19 mouse cellular contexts compared by ENCODE assay signal in genomic region chr8:12703597-12703996, GRCm38 (mm10). TPM values are rescaled to one million over a fixed set of nuclear protein-coding genes. Genes with fewer than 3 reads are reported as not detected.
A peak's percentile ranks its signal among the peaks of the same experiment; 100 is the strongest.
DNase-seq lines count a peak whose midpoint lies in the region; ATAC-seq and TF ChIP-seq lines count a peak whose summit lies in the region.
"Had no signal": no experiment of that assay in that cellular context is flagged by ENCODE, and none has a peak within 500 bp of the region (broad histone marks: within the 10 kb centered on the region; RNA-seq: fewer than 3 reads in every experiment).

No protein-coding gene starts in this region.

- no peaks in the 10 kb centered on the region for H3K4me1 ChIP-seq in lung, postnatal 0 days (ENCODE audit: insufficient read depth, low read depth, low read length)
- H3K4me1 ChIP-seq: embryonic facial prominence, embryonic 12.5 days; forebrain, embryonic 15.5 days; hindbrain, embryonic 12.5 days had no signal

- H3K27ac ChIP-seq in lung, postnatal 0 days (ENCODE audit: low read length) = no peak overlapping the region
- H3K27ac ChIP-seq: embryonic facial prominence, embryonic 12.5 days; forebrain, embryonic 15.5 days; heart, adult 2 months; heart, embryonic 13.5 days; hindbrain, embryonic 12.5 days; hindbrain, postnatal 0 days had no signal

- TF ChIP-seq CTCF in lung, postnatal 0 days (IDR thresholded peaks at IDR 0.05) = no peak

- no peak overlapping the region for H3K4me2 ChIP-seq in lung, postnatal 0 days (replicated peaks; ENCODE audit: low read depth, low read length)
- H3K4me2 ChIP-seq: embryonic facial prominence, embryonic 12.5 days; forebrain, embryonic 15.5 days; heart, embryonic 13.5 days; hindbrain, embryonic 12.5 days had no signal

- no peaks in the 10 kb centered on the region for H3K27me3 ChIP-seq in lung, postnatal 0 days (replicated peaks; ENCODE audit: insufficient read depth, low read length)
- H3K27me3 ChIP-seq: embryonic facial prominence, embryonic 12.5 days; forebrain, embryonic 15.5 days had no signal

- H3K4me3 ChIP-seq in lung, postnatal 0 days (ENCODE audit: low read depth, low read length) = no peak overlapping the region
- H3K4me3 ChIP-seq: embryonic facial prominence, embryonic 12.5 days; forebrain, embryonic 15.5 days; heart, adult 2 months; heart, embryonic 13.5 days; hindbrain, embryonic 12.5 days had no signal

- H3K9me3 ChIP-seq in lung, postnatal 0 days (ENCODE audit: low read length) = no peaks in the 10 kb centered on the region
- H3K9me3 ChIP-seq: embryonic facial prominence, embryonic 12.5 days; forebrain, embryonic 15.5 days; heart, embryonic 13.5 days; hindbrain, embryonic 12.5 days had no signal

- no peaks in the 10 kb centered on the region for H3K36me3 ChIP-seq in lung, postnatal 0 days (ENCODE audit: insufficient read depth, low read length)
- H3K36me3 ChIP-seq: embryonic facial prominence, embryonic 12.5 days; forebrain, embryonic 15.5 days; heart, embryonic 13.5 days; hindbrain, embryonic 12.5 days had no signal

- ATAC-seq in lung, postnatal 0 days = no peak
- peak; percentile 12 to 63; a peak in 2 of 4 replicates for ATAC-seq in hematopoietic stem cell, adult 5-6 weeks (replicated peaks in 1 of 2; ENCODE audit: insufficient read depth in 1 of 2, low FRiP score in 2 of 2, low TSS enrichment in 1 of 2, low read depth in 1 of 2, poor library complexity in 2 of 2, severe bottlenecking in 2 of 2)
- peak; percentile 49 for ATAC-seq in monocyte, adult 5-6 weeks (replicated peaks; ENCODE audit: insufficient number of reproducible peaks, low FRiP score, low TSS enrichment, poor library complexity, severe bottlenecking)
- ATAC-seq: forebrain, embryonic 15.5 days; hindbrain, postnatal 0 days had no signal

- no peak for TF ChIP-seq EP300 in lung, postnatal 0 days (IDR thresholded peaks at IDR 0.05)

- DNase-seq in adrenal gland, adult 2 months = peak; percentile 43
- DNase-seq in adrenal gland, postnatal 25 days = no peak
- peak; percentile 23 for DNase-seq in lung, postnatal 0 days (ENCODE audit: low spot score)
- DNase-seq in lung, postnatal 10 days = no peak
- no peak for DNase-seq in retina, postnatal 1 day
- DNase-seq in neural tube, embryonic 10.5 days (ENCODE audit: extremely low spot score, low spot score) = no peak
- DNase-seq: cerebellum, adult 2 months; cerebellum, postnatal 10 days; embryo, embryonic 11 days; gastrocnemius, postnatal 10 days; heart, adult 2 months; heart, postnatal 36 days had no signal

- WGBS in lung, postnatal 0 days = 77% methylated on average over 4 of the region's 4 CpGs

- H3K9ac ChIP-seq in lung, postnatal 0 days (replicated peaks; ENCODE audit: low read depth) = no peak overlapping the region
- H3K9ac ChIP-seq: embryonic facial prominence, embryonic 12.5 days; forebrain, embryonic 15.5 days; heart, embryonic 13.5 days; hindbrain, embryonic 12.5 days had no signal

RNA-seq across cellular contexts. Expression of gene Tubgcp3, which starts 31.5 kb away (rescaled TPM):
- 10 to 100 TPM; 26.8 to 28.6 TPM for total RNA-seq in adrenal gland, adult 2 months (2021)
- polyA plus RNA-seq in adrenal gland, adult 2 months (2012; rRNA removed) = 44.8 and 60.2 TPM in 2 replicates
- 34.8 and 38.6 TPM in 2 replicates for total RNA-seq in adrenal gland, postnatal 25 days (2021)
- 20.9 and 21.7 TPM in 2 replicates for polyA plus RNA-seq in lung, postnatal 0 days (2015; fragmentation: Nextera tagmentation; extraction: Ambion mirVana)
- total RNA-seq in hematopoietic stem cell, adult 5-6 weeks (2017) = 56.3 and 61.8 TPM in 2 replicates
- total RNA-seq in monocyte, adult 5-6 weeks (2017) = 45.9 to 66.4 TPM (median 53.4 TPM) in 3 replicates

RNA-seq across cellular contexts. Expression of gene Atp11a, which starts 53.2 kb away (rescaled TPM):
- total RNA-seq in adrenal gland, adult 2 months (2021) = 100 to 1,000 TPM; 124 to 139 TPM
- 101 and 103 TPM in 2 replicates for polyA plus RNA-seq in adrenal gland, adult 2 months (2012; rRNA removed)
- total RNA-seq in adrenal gland, postnatal 25 days (2021) = 131 and 173 TPM in 2 replicates
- 45.4 and 50.6 TPM in 2 replicates for polyA plus RNA-seq in lung, postnatal 0 days (2015; fragmentation: Nextera tagmentation; extraction: Ambion mirVana)
- 18.0 and 19.8 TPM in 2 replicates for total RNA-seq in hematopoietic stem cell, adult 5-6 weeks (2017)
- total RNA-seq in monocyte, adult 5-6 weeks (2017) = 14.4 to 19.7 TPM (median 18.2 TPM) in 3 replicates

Comparison
In these comparisons a context has a peak if more than half of its experiments do, and no peak if none do; other contexts are left out.
1. DNase-seq: peak in adrenal gland, adult 2 months (single experiment) and lung, postnatal 0 days (single experiment); none in adrenal gland, postnatal 25 days (single experiment), lung, postnatal 10 days (single experiment), retina, postnatal 1 day (single experiment) and neural tube, embryonic 10.5 days (single experiment).